Mouse (Mus musculus) G1E (cell line): ENCODE measurements at regions not wholly inside any gene's neighbourhood (a gene's known extent, or its start where the extent isn't known, plus 50 kb on each side); places are given as distances from the start of the nearest gene placed in this dataset.

Source experiments
- CTCF ChIP-seq: IDR thresholded peaks from 2 replicates; pipeline ENCODE4 v1.5.1; 2012; ENCODE audit warnings: low read depth, low read length, inconsistent platforms, mixed read lengths
- GATA1 ChIP-seq: IDR thresholded peaks from 2 replicates; pipeline ENCODE4 v1.6.1; 2012; ENCODE audit warnings: borderline replicate concordance, low read length, inconsistent platforms, mixed read lengths

- TF ChIP-seq CTCF (no peak), GATA1 (no peak)
Observed at GRCm38 (mm10) chr15:72373041-72373440, 1461.3 kb upstream of the Gm6569 start.
